Mouse (Mus musculus) olfactory bulb, adult 2 months (tissue): ENCODE data around the gene Hmgb1. TPM values are rescaled to one million over a fixed set of nuclear protein-coding genes. Genes with fewer than 3 reads are reported as not detected.

ENCODE experiments used
- H3K27ac ChIP-seq: fragments of 200-500 bp; 2 replicates; pipeline ENCODE4 v1.5.1; 2012; ENCODE audit warnings: low read depth, low read length; ENCODE audit not compliant: insufficient read depth
- H3K4me1 ChIP-seq: fragments of 200-500 bp; 2 replicates; pipeline ENCODE4 v1.6.1; 2012; ENCODE audit warnings: low read length; ENCODE audit not compliant: control insufficient read depth, insufficient read depth
- H3K4me3 ChIP-seq: fragments of 200-500 bp; 2 replicates; pipeline ENCODE4 v1.5.1; 2012; ENCODE audit warnings: mild to moderate bottlenecking, low read depth, low read length, moderate library complexity; ENCODE audit not compliant: insufficient read depth
- CTCF ChIP-seq: fragments of 200-500 bp; IDR thresholded peaks from 2 replicates; pipeline ENCODE4 v1.5.1; 2012; ENCODE audit warnings: low read depth, mild to moderate bottlenecking, low read length, moderate library complexity; ENCODE audit not compliant: insufficient read depth
- POLR2A ChIP-seq: fragments of 200-500 bp; IDR thresholded peaks from 2 replicates; pipeline ENCODE4 v1.6.1; 2012; ENCODE audit warnings: mild to moderate bottlenecking, low read depth, low read length, moderate library complexity; ENCODE audit not compliant: insufficient read depth
- WGBS: fragments of 180-500 bp; shearing (Covaris S2); methylation state at CpG from one replicate; pipeline ENCODE4 v1.1.7; 2018; 5-methylcytosine and 5-hydroxymethylcytosine counted together
- polyA plus RNA-seq: library from polyadenylated mRNA; stranded (reverse); fragments of >200 nt; gene quantifications from 2 replicates; pipeline ENCODE4 v1.2.4, GENCODE M21; 2012; ENCODE audit warnings: low replicate concordance; ENCODE audit not compliant: missing spikeins, insufficient read depth, insufficient read length

The Hmgb1 gene
- polyA plus RNA-seq, 1 experiment = 501 TPM

GRCm38 (mm10) chr5:149051571-149052420, 132.5 kb downstream of the Hmgb1 start:
- WGBS = 5% methylated on average over 106 of the region's 120 CpGs
- TF ChIP-seq POLR2A (no peak), CTCF (0 out of 2 replicates have a peak, but pooled peaks have one; percentile 2)
- peak overlapping the region; percentile 96 for H3K27ac ChIP-seq
- H3K4me3 ChIP-seq = peak overlapping the region; percentile 93
- H3K4me1 ChIP-seq = no peaks in the 10 kb centered on the region; the same call in 1 of the 2 replicates

DNA sequence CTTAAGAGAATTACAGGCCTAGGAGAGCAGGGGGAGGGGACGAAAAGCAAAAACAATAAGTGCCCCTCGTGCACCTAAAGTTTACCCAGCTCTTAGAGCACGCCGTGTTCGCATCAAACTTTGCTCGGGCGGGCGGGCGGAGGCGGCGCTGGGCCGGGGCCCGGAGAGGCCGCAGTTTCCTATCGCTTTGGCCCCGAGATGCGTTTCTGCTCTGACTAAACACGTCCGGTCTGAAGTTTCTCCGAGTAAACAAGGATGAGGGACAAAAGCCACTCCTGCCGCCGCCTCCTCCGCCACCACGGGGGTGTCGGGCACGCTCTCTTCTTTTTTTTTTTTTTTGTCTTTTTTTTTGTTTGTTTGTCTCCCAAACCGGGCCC, 133.1 kb downstream of the Hmgb1 start:
- Histone ChIP-seq H3K4me1 (no peaks in the 10 kb centered on the region; the same call in 1 of the 2 replicates), H3K4me3 (peak overlapping the region; percentile 93), H3K27ac (peak overlapping the region; percentile 96)
- no peak for TF ChIP-seq POLR2A
- TF ChIP-seq CTCF = 0 out of 2 replicates have a peak, but pooled peaks have one; percentile 2
- under 1% methylated on average over 27 of the region's 27 CpGs for WGBS

- TF ChIP-seq CTCF = no peak
- no peak for TF ChIP-seq POLR2A
- Histone ChIP-seq H3K4me3 (peak overlapping the region; percentile 93; the same call in 1 of the 2 replicates), H3K4me1 (no peaks in the 10 kb centered on the region; the same call in 1 of the 2 replicates), H3K27ac (no peak overlapping the region)
- WGBS = 16% methylated on average over 10 of the region's 10 CpGs
Measured at GRCm38 (mm10) chr5:149050588-149051160, 133.6 kb downstream of the Hmgb1 start.

- Histone ChIP-seq H3K27ac (no peak overlapping the region), H3K4me3 (no peak overlapping the region), H3K4me1 (no peaks in the 10 kb centered on the region; the same call in 1 of the 2 replicates)
- WGBS = 38% methylated on average over 3 of the region's 3 CpGs
- TF ChIP-seq POLR2A (no peak), CTCF (no peak)
Measured at GRCm38 (mm10) chr5:149049435-149049834, 134.9 kb downstream of the Hmgb1 start.

DNA sequence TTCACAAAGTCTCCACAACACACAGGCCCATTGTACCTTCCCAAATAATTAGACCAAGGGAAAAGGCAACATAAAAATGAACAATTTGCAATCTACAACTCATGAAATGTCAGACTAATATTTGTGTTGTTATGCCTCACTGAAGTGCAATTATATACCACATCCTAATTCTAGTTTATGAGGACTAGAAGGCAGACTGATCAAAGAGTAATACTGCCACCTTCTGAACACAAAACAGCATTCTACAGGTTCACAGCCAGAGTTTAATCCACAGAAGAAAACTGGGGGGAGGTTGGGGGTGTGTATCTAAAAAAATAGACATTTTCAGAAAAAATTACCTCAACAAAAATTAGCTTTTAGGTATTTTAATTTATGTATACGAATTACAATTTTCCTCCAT, 135.3 kb downstream of the Hmgb1 start:
- WGBS = 86% methylated on average over 1 of the region's 1 CpGs
- H3K4me1 ChIP-seq = no peaks in the 10 kb centered on the region; the same call in 1 of the 2 replicates
- H3K27ac ChIP-seq = no peak overlapping the region
- no peak overlapping the region for H3K4me3 ChIP-seq
- TF ChIP-seq POLR2A (no peak), CTCF (no peak)

DNA sequence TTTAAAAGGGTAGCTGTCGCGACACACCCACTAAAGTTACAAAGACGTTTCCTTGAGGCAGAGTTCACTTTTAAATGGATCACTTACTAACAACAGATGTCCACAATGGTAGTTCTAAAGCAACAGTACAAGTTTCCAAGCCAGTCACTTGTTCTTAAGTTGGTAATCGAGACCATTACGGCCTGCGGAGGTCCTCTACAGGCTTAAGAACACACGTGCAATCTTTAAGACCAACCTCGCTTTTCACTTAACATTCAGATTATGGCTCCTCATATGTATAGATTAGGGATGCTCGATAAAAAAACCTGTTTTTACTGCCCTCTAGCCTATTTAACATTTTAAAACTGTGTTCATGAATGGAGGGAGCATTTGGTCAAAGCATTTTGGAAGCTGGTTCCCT, 137.6 kb downstream of the Hmgb1 start:
- H3K4me3 ChIP-seq = no peak overlapping the region
- WGBS = 76% methylated on average over 9 of the region's 9 CpGs
- TF ChIP-seq CTCF (no peak), POLR2A (no peak)

GRCm38 (mm10) chr5:149045470-149046085, 138.7 kb downstream of the Hmgb1 start:
- H3K27ac ChIP-seq = no peak overlapping the region
- H3K4me1 ChIP-seq = no peaks in the 10 kb centered on the region
- WGBS = 85% methylated on average over 9 of the region's 9 CpGs
- no peak for TF ChIP-seq CTCF
- TF ChIP-seq POLR2A = no peak
- no peak overlapping the region for H3K4me3 ChIP-seq

More for the DNA sequence above, 137.6 kb downstream of the Hmgb1 start:
- Histone ChIP-seq H3K4me1 (no peaks in the 10 kb centered on the region; the same call in 1 of the 2 replicates), H3K27ac (no peak overlapping the region)

GRCm38 (mm10) chr5:149045054-149045453, 139.2 kb downstream of the Hmgb1 start:
- no peaks in the 10 kb centered on the region for H3K4me1 ChIP-seq
- WGBS = 86% methylated on average over 7 of the region's 7 CpGs
- no peak for TF ChIP-seq CTCF
- TF ChIP-seq POLR2A = no peak
- H3K4me3 ChIP-seq = no peak overlapping the region
- H3K27ac ChIP-seq = no peak overlapping the region
